Mouse (Mus musculus): ENCODE measurements around the gene Cldn19. TPM values are rescaled to one million over a fixed set of nuclear protein-coding genes. Genes with fewer than 3 reads are reported as not detected.
A peak's percentile ranks its signal among the peaks of the same experiment; 100 is the strongest.

Gene Cldn19
- polyA plus RNA-seq, 1 experiment from 2014 or later, result not detected

DNA sequence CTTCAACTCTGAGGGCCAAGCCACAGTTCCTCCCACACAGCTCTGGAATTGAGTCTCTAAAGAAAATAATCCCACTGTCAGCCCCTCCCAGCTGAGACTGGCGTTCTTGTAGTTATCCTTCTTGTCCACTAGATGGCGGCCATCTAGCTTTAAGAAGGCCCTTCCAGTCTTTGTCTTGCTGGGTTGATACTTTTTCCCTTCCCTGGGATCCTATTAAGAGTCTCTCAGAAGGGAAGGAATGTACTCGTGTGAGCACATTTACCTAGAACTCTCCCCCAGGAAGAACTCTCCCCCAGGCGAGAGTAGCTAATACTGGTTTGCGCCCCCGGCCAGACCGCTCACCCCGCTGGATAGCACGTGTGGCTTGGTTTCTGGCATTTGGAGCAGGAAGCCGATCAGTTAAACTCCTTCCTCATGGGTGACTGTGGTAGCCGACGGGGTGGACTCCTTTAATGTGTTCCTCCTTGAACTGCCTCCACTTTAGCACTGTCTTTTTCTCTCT lies 16.0 kb upstream of the Cldn19 start:
- Histone ChIP-seq H3K9ac (ENCODE audit: low read length) (0 out of 2 replicates have a peak overlapping the region, but pooled peaks have one; percentile 23), H3K27ac (replicated peaks) (peak overlapping the region; percentile 35; the same call in 1 of the 2 replicates), H3K27me3 (ENCODE audit: control insufficient read depth, insufficient read depth, low read length) (no peaks in the 10 kb centered on the region), H3K4me2 (replicated peaks; ENCODE audit: low read depth) (0 out of 2 replicates have a peak overlapping the region, but pooled peaks have one; percentile 27), H3K4me1 (replicated peaks; ENCODE audit: control insufficient read depth, insufficient read depth) (no peaks in the 10 kb centered on the region), H3K4me3 (ENCODE audit: low read depth, low read length) (no peak overlapping the region), H3K36me3 (ENCODE audit: control insufficient read depth, insufficient read depth, low read length) (peaks cover 5% of the 10 kb centered on the region; the same call in 1 of the 2 replicates), H3K9me3 (ENCODE audit: control insufficient read depth, low read length) (no peaks in the 10 kb centered on the region)
- WGBS, result 30% methylated on average over 12 of the region's 12 CpGs
- DNase-seq (ENCODE audit: low spot score) (peak; percentile 48), ATAC-seq (ENCODE audit: low FRiP score, low TSS enrichment) (peak; percentile 41)
- TF ChIP-seq EP300 (optimal IDR thresholded peaks at IDR 0.05) (no peak), CTCF (IDR thresholded peaks at IDR 0.05; ENCODE audit: low read depth) (peak; percentile 92)

GRCm38 (mm10) chr4:119241664-119242063 lies 13.6 kb upstream of the Cldn19 start:
- Histone ChIP-seq H3K9me3 (ENCODE audit: control insufficient read depth, low read length) (no peaks in the 10 kb centered on the region), H3K4me1 (replicated peaks; ENCODE audit: control insufficient read depth, insufficient read depth) (no peaks in the 10 kb centered on the region), H3K4me2 (replicated peaks; ENCODE audit: low read depth) (no peak overlapping the region), H3K36me3 (ENCODE audit: control insufficient read depth, insufficient read depth, low read length) (peaks cover 5% of the 10 kb centered on the region; the same call in 1 of the 2 replicates), H3K4me3 (ENCODE audit: low read depth, low read length) (no peak overlapping the region), H3K27me3 (ENCODE audit: control insufficient read depth, insufficient read depth, low read length) (no peaks in the 10 kb centered on the region), H3K9ac (ENCODE audit: low read length) (no peak overlapping the region), H3K27ac (replicated peaks) (no peak overlapping the region)
- peak; percentile 52 for DNase-seq (ENCODE audit: low spot score)
- WGBS, result 85% methylated on average over 14 of the region's 14 CpGs
- TF ChIP-seq EP300 (optimal IDR thresholded peaks at IDR 0.05) (no peak), CTCF (IDR thresholded peaks at IDR 0.05; ENCODE audit: low read depth) (peak; percentile 70)
- ATAC-seq (ENCODE audit: low FRiP score, low TSS enrichment), result no peak

DNA sequence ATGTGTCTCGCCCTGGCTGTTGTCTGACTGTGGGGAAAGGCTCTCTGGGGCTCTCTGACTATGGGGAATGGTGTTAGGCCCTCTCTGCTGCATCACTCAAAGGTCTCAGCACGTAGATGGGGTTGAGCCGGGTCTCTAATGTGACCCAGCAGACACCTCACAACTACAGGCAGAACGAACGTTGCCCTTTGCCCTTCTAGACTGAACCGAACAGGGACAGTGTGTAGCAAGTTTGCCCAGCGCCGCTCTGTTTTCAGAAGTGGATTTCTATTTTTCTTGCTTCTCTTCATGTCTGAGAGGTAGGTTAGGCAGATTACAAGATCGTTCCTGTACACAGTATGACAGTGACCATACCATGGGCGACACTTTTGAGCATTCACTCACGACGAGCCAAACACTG lies 12.6 kb upstream of the Cldn19 start:
- Histone ChIP-seq H3K27ac (replicated peaks) (no peak overlapping the region), H3K4me3 (ENCODE audit: low read depth, low read length) (no peak overlapping the region), H3K27me3 (ENCODE audit: control insufficient read depth, insufficient read depth, low read length) (no peaks in the 10 kb centered on the region), H3K9me3 (ENCODE audit: control insufficient read depth, low read length) (no peaks in the 10 kb centered on the region), H3K4me2 (replicated peaks; ENCODE audit: low read depth) (no peak overlapping the region), H3K36me3 (ENCODE audit: control insufficient read depth, insufficient read depth, low read length) (peaks cover 5% of the 10 kb centered on the region; the same call in 1 of the 2 replicates), H3K4me1 (replicated peaks; ENCODE audit: control insufficient read depth, insufficient read depth) (no peaks in the 10 kb centered on the region), H3K9ac (ENCODE audit: low read length) (no peak overlapping the region)
- WGBS, result 92% methylated on average over 12 of the region's 12 CpGs
- DNase-seq (ENCODE audit: low spot score) (no peak), ATAC-seq (ENCODE audit: low FRiP score, low TSS enrichment) (no peak)
- no peak for TF ChIP-seq CTCF (IDR thresholded peaks at IDR 0.05; ENCODE audit: low read depth)
- no peak for TF ChIP-seq EP300 (optimal IDR thresholded peaks at IDR 0.05)

DNA sequence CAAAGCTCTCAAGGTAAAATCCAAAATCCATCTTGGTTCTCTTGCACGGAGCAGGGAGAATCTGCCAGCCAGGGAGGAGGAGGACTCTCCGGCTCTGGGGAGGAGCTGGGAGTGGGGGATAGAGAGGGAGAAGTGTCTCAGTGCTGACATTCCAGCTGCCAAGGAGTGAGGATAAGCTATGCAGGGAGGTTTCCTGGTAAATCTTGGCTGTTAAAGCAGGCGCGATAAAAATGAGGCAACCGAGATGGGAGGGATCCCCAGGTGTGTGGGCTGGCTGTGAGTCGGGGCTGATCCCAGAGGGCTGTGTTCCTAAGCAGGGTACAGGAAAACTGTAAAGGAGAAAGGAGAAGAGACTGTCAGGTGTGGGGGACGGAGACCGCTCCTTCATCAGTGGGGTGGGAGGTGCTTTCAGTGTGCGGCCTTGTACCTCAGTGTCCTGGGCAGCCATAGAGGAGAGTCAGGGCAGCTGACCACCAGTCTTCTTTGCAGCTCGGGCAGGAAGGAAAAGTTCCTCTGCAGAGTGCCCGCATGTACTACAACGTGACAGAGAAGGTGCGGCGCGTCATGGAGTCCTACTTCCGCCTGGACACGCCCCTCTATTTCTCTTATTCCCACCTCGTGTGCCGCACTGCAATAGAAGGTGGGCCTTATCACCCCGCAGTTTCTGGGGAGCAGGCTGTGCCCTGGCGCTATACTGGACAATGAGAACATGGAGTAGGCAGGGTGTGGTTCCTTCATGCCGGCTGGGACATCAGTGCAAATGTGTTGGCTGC lies 10.6 kb upstream of the Cldn19 start:
- H3K27me3 ChIP-seq (ENCODE audit: control insufficient read depth, insufficient read depth, low read length), result no peaks in the 10 kb centered on the region
- TF ChIP-seq EP300 (optimal IDR thresholded peaks at IDR 0.05) (no peak), CTCF (IDR thresholded peaks at IDR 0.05; ENCODE audit: low read depth) (no peak)
- peak overlapping the region; percentile 30; the same call in 1 of the 2 replicates for H3K27ac ChIP-seq (replicated peaks)
- 62% methylated on average over 22 of the region's 22 CpGs for WGBS
- DNase-seq (ENCODE audit: low spot score) (peak; percentile 67), ATAC-seq (ENCODE audit: low FRiP score, low TSS enrichment) (peak; percentile 45; the same call in 1 of the 2 replicates)
- no peak overlapping the region for H3K4me3 ChIP-seq (ENCODE audit: low read depth, low read length)
- no peak overlapping the region; the same call in 1 of the 2 replicates for H3K4me2 ChIP-seq (replicated peaks; ENCODE audit: low read depth)
- H3K9ac ChIP-seq (ENCODE audit: low read length), result no peak overlapping the region
- peaks cover 5% of the 10 kb centered on the region; the same call in 1 of the 2 replicates for H3K36me3 ChIP-seq (ENCODE audit: control insufficient read depth, insufficient read depth, low read length)
- H3K4me1 ChIP-seq (replicated peaks; ENCODE audit: control insufficient read depth, insufficient read depth), result no peaks in the 10 kb centered on the region
- no peaks in the 10 kb centered on the region for H3K9me3 ChIP-seq (ENCODE audit: control insufficient read depth, low read length)

- Histone ChIP-seq H3K9ac (ENCODE audit: low read length) (no peak overlapping the region), H3K36me3 (ENCODE audit: control insufficient read depth, insufficient read depth, low read length) (peaks cover 5% of the 10 kb centered on the region; the same call in 1 of the 2 replicates), H3K4me2 (replicated peaks; ENCODE audit: low read depth) (no peak overlapping the region), H3K27me3 (ENCODE audit: control insufficient read depth, insufficient read depth, low read length) (no peaks in the 10 kb centered on the region), H3K9me3 (ENCODE audit: control insufficient read depth, low read length) (no peaks in the 10 kb centered on the region), H3K4me3 (ENCODE audit: low read depth, low read length) (no peak overlapping the region), H3K27ac (replicated peaks) (no peak overlapping the region; the same call in 1 of the 2 replicates), H3K4me1 (replicated peaks; ENCODE audit: control insufficient read depth, insufficient read depth) (no peaks in the 10 kb centered on the region)
- TF ChIP-seq EP300 (optimal IDR thresholded peaks at IDR 0.05) (no peak), CTCF (IDR thresholded peaks at IDR 0.05; ENCODE audit: low read depth) (no peak)
- WGBS, result 42% methylated on average over 7 of the region's 7 CpGs
- DNase-seq (ENCODE audit: low spot score), result peak; percentile 34
- peak; percentile 6; the same call in 1 of the 2 replicates for ATAC-seq (ENCODE audit: low FRiP score, low TSS enrichment)
These were observed 9.7 kb upstream of the Cldn19 start for GRCm38 (mm10) chr4:119245556-119245955.

DNA sequence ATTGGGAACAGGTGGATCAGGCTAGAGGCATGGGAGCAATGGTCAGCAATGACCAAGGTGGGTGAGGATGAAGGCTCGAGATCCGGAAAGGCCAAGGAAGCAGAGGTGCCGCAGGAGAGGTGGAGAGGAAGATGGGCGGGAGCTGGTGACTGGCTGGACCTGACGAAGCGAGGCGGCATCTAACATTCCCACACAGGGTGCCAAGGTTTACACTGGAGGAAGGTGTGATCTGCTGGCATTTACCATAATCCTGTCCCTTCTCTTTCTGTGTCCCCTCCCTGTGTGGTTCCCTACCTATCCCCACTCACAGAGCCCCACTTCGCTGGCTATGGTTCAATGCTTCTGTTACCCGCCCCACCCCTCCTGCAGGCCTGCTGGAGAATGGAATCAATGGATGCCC lies 9.3 kb upstream of the Cldn19 start:
- 71% methylated on average over 9 of the region's 9 CpGs for WGBS
- Histone ChIP-seq H3K4me1 (replicated peaks; ENCODE audit: control insufficient read depth, insufficient read depth) (no peaks in the 10 kb centered on the region), H3K4me2 (replicated peaks; ENCODE audit: low read depth) (no peak overlapping the region), H3K4me3 (ENCODE audit: low read depth, low read length) (no peak overlapping the region), H3K27me3 (ENCODE audit: control insufficient read depth, insufficient read depth, low read length) (no peaks in the 10 kb centered on the region), H3K36me3 (ENCODE audit: control insufficient read depth, insufficient read depth, low read length) (peaks cover 5% of the 10 kb centered on the region; the same call in 1 of the 2 replicates), H3K27ac (replicated peaks) (no peak overlapping the region), H3K9ac (ENCODE audit: low read length) (no peak overlapping the region), H3K9me3 (ENCODE audit: control insufficient read depth, low read length) (no peaks in the 10 kb centered on the region)
- TF ChIP-seq EP300 (optimal IDR thresholded peaks at IDR 0.05), result no peak
- no peak for TF ChIP-seq CTCF (IDR thresholded peaks at IDR 0.05; ENCODE audit: low read depth)
- ATAC-seq (ENCODE audit: low FRiP score, low TSS enrichment) (no peak), DNase-seq (ENCODE audit: low spot score) (no peak)
